Mouse (Mus musculus): ENCODE measurements at regions not wholly inside any gene's neighbourhood (a gene's known extent, or its start where the extent isn't known, plus 50 kb on each side); places are given as distances from the start of the nearest gene placed in this dataset.

GRCm38 (mm10) chr1:71946911-71947310, 265.2 kb downstream of the Mreg start:
- DNase-seq (ENCODE audit: low spot score): peak; percentile 15

GRCm38 (mm10) chr1:71945070-71945469, 267.0 kb downstream of the Mreg start:
- peak; percentile 67 for DNase-seq (ENCODE audit: low spot score)

GRCm38 (mm10) chr1:71944531-71944930, 267.6 kb downstream of the Mreg start:
- DNase-seq (ENCODE audit: low spot score): no peak

GRCm38 (mm10) chr1:71942145-71942544, 270.0 kb downstream of the Mreg start:
- no peak for DNase-seq (ENCODE audit: low spot score)

- no peak for DNase-seq (ENCODE audit: low spot score)
Measured at GRCm38 (mm10) chr1:71941688-71942087, 270.4 kb downstream of the Mreg start.

- no peak for DNase-seq (ENCODE audit: low spot score)
Measured at GRCm38 (mm10) chr1:71940900-71941299, 271.2 kb downstream of the Mreg start.

- peak; percentile 80 for DNase-seq (ENCODE audit: low spot score)
Measured at GRCm38 (mm10) chr1:71938323-71939007, 273.6 kb downstream of the Mreg start.

GRCm38 (mm10) chr1:71937922-71938321, 274.2 kb downstream of the Mreg start:
- no peak for DNase-seq (ENCODE audit: low spot score)

- no peak for DNase-seq (ENCODE audit: low spot score)
Measured at GRCm38 (mm10) chr1:71937168-71937567, 274.9 kb downstream of the Mreg start.

- DNase-seq (ENCODE audit: low spot score): no peak
Measured at GRCm38 (mm10) chr1:71936501-71937129, 275.5 kb downstream of the Mreg start.

- peak; percentile 54 for DNase-seq (ENCODE audit: low spot score)
Measured at GRCm38 (mm10) chr1:71925501-71925900, 272.5 kb upstream of the Fn1 start.

- DNase-seq (ENCODE audit: low spot score): no peak
Measured at GRCm38 (mm10) chr1:71924884-71925283, 271.9 kb upstream of the Fn1 start.

GRCm38 (mm10) chr1:71923731-71924130, 270.7 kb upstream of the Fn1 start:
- no peak for DNase-seq (ENCODE audit: low spot score)

- DNase-seq (ENCODE audit: low spot score): no peak
Measured at GRCm38 (mm10) chr1:71921456-71921855, 268.5 kb upstream of the Fn1 start.

- DNase-seq (ENCODE audit: low spot score): no peak
Measured at GRCm38 (mm10) chr1:71919891-71920290, 266.9 kb upstream of the Fn1 start.

GRCm38 (mm10) chr1:71917021-71917420, 264.0 kb upstream of the Fn1 start:
- DNase-seq (ENCODE audit: low spot score): peak; percentile 25

- DNase-seq (ENCODE audit: low spot score): no peak
Measured at GRCm38 (mm10) chr1:71914439-71914838, 261.4 kb upstream of the Fn1 start.

- DNase-seq (ENCODE audit: low spot score): no peak
Measured at GRCm38 (mm10) chr1:71913221-71913620, 260.2 kb upstream of the Fn1 start.

GRCm38 (mm10) chr1:71912441-71912840, 259.4 kb upstream of the Fn1 start:
- DNase-seq (ENCODE audit: low spot score): peak; percentile 71

- no peak for DNase-seq (ENCODE audit: low spot score)
Measured at GRCm38 (mm10) chr1:71910125-71910524, 257.1 kb upstream of the Fn1 start.

GRCm38 (mm10) chr1:71909508-71910124, 256.6 kb upstream of the Fn1 start:
- no peak for DNase-seq (ENCODE audit: low spot score)

GRCm38 (mm10) chr1:71904376-71904948, 251.5 kb upstream of the Fn1 start:
- DNase-seq (ENCODE audit: low spot score): no peak

Measured in adipocyte (in vitro differentiated cells).